Mouse (Mus musculus) pancreas, adult 10 weeks (tissue): Measurements from ENCODE around the gene Mtpn. TPM values are rescaled to one million over a fixed set of nuclear protein-coding genes. Genes with fewer than 3 reads are reported as not detected.

Source experiments
- polyA plus RNA-seq: library from polyadenylated mRNA; stranded (reverse); fragments of 350-450 nt; fragmentation: Illumina TruSeq; extraction: RNeasy Lipid Tissue Mini Kit (QIAGEN cat#74804); gene quantifications from one replicate; pipeline ENCODE4 v1.2.3, GENCODE M21; 2015; ENCODE audit warnings: low read depth, low replicate concordance; ENCODE audit not compliant: insufficient read depth

The Mtpn gene
- polyA plus RNA-seq: 13.4 TPM

DNA sequence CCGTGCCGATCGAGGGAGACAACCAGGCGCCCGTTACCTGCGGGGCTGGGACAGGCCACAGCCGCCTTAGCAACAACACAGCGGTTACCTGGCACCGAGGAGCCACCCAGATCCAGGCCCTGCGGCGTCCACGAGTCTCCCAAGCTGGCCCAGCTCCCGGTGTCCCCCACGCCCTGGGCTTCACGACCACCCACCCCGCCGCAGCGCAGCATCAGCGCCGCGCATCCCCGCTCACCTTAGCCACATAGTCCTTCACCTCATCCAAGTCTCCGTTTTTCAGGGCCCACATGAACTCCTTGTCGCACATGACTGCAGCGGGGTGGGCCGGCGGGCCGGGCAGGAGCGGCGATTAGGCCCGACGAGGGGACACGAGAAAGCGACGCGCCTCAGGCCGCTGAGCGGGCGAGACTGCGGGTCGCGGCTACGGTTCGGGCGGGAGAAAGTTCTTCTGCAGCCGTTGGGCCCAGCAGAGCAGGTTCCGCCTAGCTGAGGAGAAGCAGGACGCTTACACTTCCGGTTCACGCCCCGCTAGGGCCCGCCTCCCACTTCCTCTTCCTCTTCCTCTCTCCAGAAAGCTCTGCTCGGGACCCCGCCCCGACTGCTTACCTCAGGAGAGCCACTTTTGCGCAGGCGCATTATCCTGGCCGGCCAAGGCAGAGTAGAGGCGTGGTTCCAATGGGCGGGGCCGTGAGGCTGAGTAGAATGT lies at the start of gene Mtpn:
Gene Mtpn (minus strand): TSS at position 585 of the 706 bp plus-strand sequence.

Other genes with a start within 250 kb of the Mtpn start
- not detected for gene Slc13a4, start 231.8 kb downstream of the Mtpn start, polyA plus RNA-seq
- 2.9 TPM for gene Fam180a, start 213.7 kb downstream of the Mtpn start, polyA plus RNA-seq